Mouse (Mus musculus) liver, embryonic 15.5 days (tissue): ENCODE measurements around the gene Gm45015. TPM values are rescaled to one million over a fixed set of nuclear protein-coding genes. Genes with fewer than 3 reads are reported as not detected.

Experiments
- ATAC-seq: fragments of 200-750 bp; cut with Nextera tagmentation; 2 replicates; pipeline ENCODE4 v1.8.0; 2017; ENCODE audit warnings: moderate number of reproducible peaks, mild to moderate bottlenecking, moderate library complexity; ENCODE audit not compliant: insufficient read depth
- H3K27ac ChIP-seq: fragments of 300-500 bp; sonication (generic); replicated peaks from 2 replicates; pipeline ENCODE4 v1.5.1; 2015; ENCODE audit warnings: mild to moderate bottlenecking, inconsistent platforms
- H3K27me3 ChIP-seq: fragments of 300-500 bp; sonication (generic); 2 replicates; pipeline ENCODE4 v1.6.1; 2015; ENCODE audit warnings: mild to moderate bottlenecking, inconsistent platforms
- H3K36me3 ChIP-seq: fragments of 300-500 bp; sonication (generic); replicated peaks from 2 replicates; pipeline ENCODE4 v1.6.1; 2015; ENCODE audit warnings: moderate library complexity, mild to moderate bottlenecking, inconsistent platforms
- H3K4me1 ChIP-seq: fragments of 300-500 bp; sonication (generic); replicated peaks from 2 replicates; pipeline ENCODE4 v1.6.1; 2015; ENCODE audit warnings: inconsistent platforms
- H3K4me2 ChIP-seq: fragments of 300-500 bp; sonication (generic); 2 replicates; pipeline ENCODE4 v1.6.1; 2015; ENCODE audit warnings: moderate library complexity, mild to moderate bottlenecking, inconsistent platforms
- H3K4me3 ChIP-seq: fragments of 300-500 bp; sonication (generic); replicated peaks from 2 replicates; pipeline ENCODE4 v1.5.1; 2015; ENCODE audit warnings: mild to moderate bottlenecking, inconsistent platforms
- H3K9ac ChIP-seq: fragments of 300-500 bp; sonication (generic); 2 replicates; pipeline ENCODE4 v1.6.1; 2015; ENCODE audit warnings: moderate library complexity, mild to moderate bottlenecking, inconsistent platforms
- H3K9me3 ChIP-seq: fragments of 300-500 bp; sonication (generic); replicated peaks from 2 replicates; pipeline ENCODE4 v1.6.1; 2016; ENCODE audit warnings: inconsistent platforms
- WGBS: fragments of 180-500 bp; shearing (Covaris S2); methylation state at CpG from one replicate; pipeline ENCODE4 v1.1.7; 2015; ENCODE audit warnings: mixed read lengths; ENCODE audit not compliant: insufficient replicate concordance; 5-methylcytosine and 5-hydroxymethylcytosine counted together
- polyA plus RNA-seq: library from polyadenylated mRNA; unstranded; fragments of >200 nt; fragmentation: Nextera tagmentation; extraction: Ambion mirVana; gene quantifications from 2 replicates; pipeline ENCODE4 v1.2.1, GENCODE M21; 2015

Gene Gm45015
- not detected in 2 replicates for polyA plus RNA-seq

GRCm38 (mm10) chrX:73336740-73337139 lies at the start of gene Gm45015:
TSS of gene Gm45015 (minus strand) at chrX:73336840.
- Histone ChIP-seq H3K27ac (no peak within 1 kb of the TSS), H3K9ac (no peak within 1 kb of the TSS), H3K4me2 (no peak within 1 kb of the TSS), H3K4me1 (no peaks in the 10 kb centered on the region), H3K4me3 (no peak within 1 kb of the TSS), H3K36me3 (no peaks in the 10 kb centered on the region), H3K27me3 (peaks cover 4% of the 10 kb centered on the region; the same call in 1 of the 2 replicates), H3K9me3 (no peaks in the 10 kb centered on the region)
- no peak for ATAC-seq
- WGBS, result 65% methylated on average over 4 of the region's 4 CpGs

GRCm38 (mm10) chrX:73384924-73385323 lies 48.3 kb upstream of the Gm45015 start:
- H3K4me2 ChIP-seq, result no peak overlapping the region
- no peaks in the 10 kb centered on the region for H3K4me1 ChIP-seq
- no peak overlapping the region for H3K9ac ChIP-seq
- H3K36me3 ChIP-seq, result no peaks in the 10 kb centered on the region
- ATAC-seq, result no peak
- no peaks in the 10 kb centered on the region for H3K9me3 ChIP-seq
- H3K27me3 ChIP-seq, result no peaks in the 10 kb centered on the region
- no peak overlapping the region for H3K27ac ChIP-seq
- H3K4me3 ChIP-seq, result no peak overlapping the region
- 21% methylated on average over 1 of the region's 1 CpGs for WGBS

- Histone ChIP-seq H3K9me3 (no peaks in the 10 kb centered on the region), H3K4me3 (no peak overlapping the region), H3K4me2 (no peak overlapping the region), H3K27me3 (no peaks in the 10 kb centered on the region), H3K9ac (no peak overlapping the region), H3K27ac (no peak overlapping the region), H3K36me3 (no peaks in the 10 kb centered on the region), H3K4me1 (no peaks in the 10 kb centered on the region)
- no peak for ATAC-seq
- 51% methylated on average over 6 of the region's 6 CpGs for WGBS
Observed at GRCm38 (mm10) chrX:73384419-73384818, 47.8 kb upstream of the Gm45015 start.

DNA sequence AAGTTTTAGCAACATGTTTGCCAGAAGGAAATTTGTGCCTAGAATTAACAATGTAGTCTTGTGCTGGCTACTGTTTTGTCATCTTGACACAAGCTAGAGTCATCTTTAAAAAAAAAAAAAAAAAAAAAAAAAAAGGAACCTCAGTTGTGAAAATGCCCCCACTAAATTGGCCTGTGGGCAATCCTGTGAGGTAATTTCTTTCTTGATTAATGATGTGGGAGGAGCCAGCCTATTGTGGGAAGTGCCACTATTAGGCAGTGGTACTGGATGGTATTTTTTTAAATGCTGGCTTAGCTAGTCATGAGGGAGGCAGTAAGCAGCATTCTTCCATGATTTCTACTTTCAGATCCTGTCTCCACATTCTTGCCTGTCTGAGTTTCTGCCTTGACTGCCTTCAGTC lies 26.7 kb upstream of the Gm45015 start:
- Histone ChIP-seq H3K9ac (no peak overlapping the region), H3K36me3 (no peaks in the 10 kb centered on the region), H3K27me3 (peaks cover 3% of the 10 kb centered on the region; the same call in 1 of the 2 replicates), H3K4me2 (no peak overlapping the region), H3K4me3 (no peak overlapping the region), H3K4me1 (no peaks in the 10 kb centered on the region), H3K27ac (no peak overlapping the region), H3K9me3 (no peaks in the 10 kb centered on the region)
- no peak for ATAC-seq

- Histone ChIP-seq H3K4me3 (no peak overlapping the region), H3K9me3 (no peaks in the 10 kb centered on the region), H3K27ac (no peak overlapping the region), H3K4me1 (no peaks in the 10 kb centered on the region), H3K9ac (no peak overlapping the region), H3K27me3 (no peaks in the 10 kb centered on the region), H3K4me2 (no peak overlapping the region), H3K36me3 (peaks cover 18% of the 10 kb centered on the region)
- WGBS, result 42% methylated on average over 1 of the region's 1 CpGs
- ATAC-seq, result no peak
Observed at GRCm38 (mm10) chrX:73356719-73357118, 20.1 kb upstream of the Gm45015 start.

DNA sequence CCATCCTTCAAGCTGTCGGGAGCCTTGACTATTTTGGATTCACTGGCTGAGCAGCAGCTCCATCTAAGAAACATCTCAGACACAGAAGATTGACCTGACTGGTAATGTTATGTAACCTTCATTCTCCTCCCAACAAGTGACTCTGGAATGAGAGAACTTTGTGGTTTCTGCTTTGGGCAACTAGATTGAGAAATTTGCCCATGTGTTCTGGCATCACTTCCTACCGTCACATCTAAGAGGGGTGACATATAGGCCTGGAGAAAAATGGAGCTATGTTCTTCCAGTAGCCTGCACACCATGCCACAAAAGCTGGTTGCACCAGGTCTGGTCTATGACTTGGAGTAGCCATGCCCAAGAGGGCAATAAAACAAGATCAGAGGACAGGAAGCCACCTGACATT lies 19.5 kb upstream of the Gm45015 start:
- Histone ChIP-seq H3K36me3 (peaks cover 18% of the 10 kb centered on the region), H3K4me3 (no peak overlapping the region), H3K27ac (no peak overlapping the region), H3K27me3 (no peaks in the 10 kb centered on the region), H3K4me1 (no peaks in the 10 kb centered on the region), H3K9me3 (no peaks in the 10 kb centered on the region), H3K4me2 (no peak overlapping the region), H3K9ac (no peak overlapping the region)
- WGBS, result 79% methylated on average over 2 of the region's 2 CpGs
- no peak for ATAC-seq

DNA sequence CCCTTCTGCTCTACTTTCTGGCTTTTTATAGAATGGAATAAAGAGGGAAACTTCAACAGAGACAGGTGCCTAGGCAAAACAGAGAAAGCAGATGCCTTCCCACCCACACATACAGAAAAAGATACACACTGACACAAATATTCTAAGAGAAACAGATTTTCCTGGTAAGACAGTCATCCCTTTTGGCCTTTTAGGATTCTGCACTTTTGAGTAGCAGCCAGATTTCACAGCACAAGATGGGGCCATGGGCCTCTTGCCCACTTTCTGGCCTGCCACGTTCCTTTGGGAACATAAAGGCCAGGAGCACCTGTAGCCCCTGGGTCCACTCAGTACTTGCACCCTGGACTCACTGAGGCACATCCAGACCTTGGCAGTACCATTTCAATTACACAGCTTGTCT lies 7.7 kb upstream of the Gm45015 start:
- Histone ChIP-seq H3K4me1 (peaks cover 14% of the 10 kb centered on the region), H3K4me3 (no peak overlapping the region), H3K27ac (no peak overlapping the region), H3K4me2 (no peak overlapping the region), H3K27me3 (no peaks in the 10 kb centered on the region), H3K9me3 (no peaks in the 10 kb centered on the region), H3K36me3 (no peaks in the 10 kb centered on the region), H3K9ac (no peak overlapping the region)
- ATAC-seq, result no peak
- WGBS, result 58% methylated on average over 1 of the region's 1 CpGs

- H3K36me3 ChIP-seq, result no peaks in the 10 kb centered on the region
- no peak for ATAC-seq
- H3K4me1 ChIP-seq, result peaks cover 14% of the 10 kb centered on the region
- H3K4me3 ChIP-seq, result no peak overlapping the region
- H3K27me3 ChIP-seq, result no peaks in the 10 kb centered on the region
- peak overlapping the region; percentile 68; the same call in 1 of the 2 replicates for H3K4me2 ChIP-seq
- H3K9me3 ChIP-seq, result no peaks in the 10 kb centered on the region
- no peak overlapping the region for H3K9ac ChIP-seq
- 39% methylated on average over 1 of the region's 1 CpGs for WGBS
- no peak overlapping the region for H3K27ac ChIP-seq
Observed at GRCm38 (mm10) chrX:73343802-73344201, 7.2 kb upstream of the Gm45015 start.

DNA sequence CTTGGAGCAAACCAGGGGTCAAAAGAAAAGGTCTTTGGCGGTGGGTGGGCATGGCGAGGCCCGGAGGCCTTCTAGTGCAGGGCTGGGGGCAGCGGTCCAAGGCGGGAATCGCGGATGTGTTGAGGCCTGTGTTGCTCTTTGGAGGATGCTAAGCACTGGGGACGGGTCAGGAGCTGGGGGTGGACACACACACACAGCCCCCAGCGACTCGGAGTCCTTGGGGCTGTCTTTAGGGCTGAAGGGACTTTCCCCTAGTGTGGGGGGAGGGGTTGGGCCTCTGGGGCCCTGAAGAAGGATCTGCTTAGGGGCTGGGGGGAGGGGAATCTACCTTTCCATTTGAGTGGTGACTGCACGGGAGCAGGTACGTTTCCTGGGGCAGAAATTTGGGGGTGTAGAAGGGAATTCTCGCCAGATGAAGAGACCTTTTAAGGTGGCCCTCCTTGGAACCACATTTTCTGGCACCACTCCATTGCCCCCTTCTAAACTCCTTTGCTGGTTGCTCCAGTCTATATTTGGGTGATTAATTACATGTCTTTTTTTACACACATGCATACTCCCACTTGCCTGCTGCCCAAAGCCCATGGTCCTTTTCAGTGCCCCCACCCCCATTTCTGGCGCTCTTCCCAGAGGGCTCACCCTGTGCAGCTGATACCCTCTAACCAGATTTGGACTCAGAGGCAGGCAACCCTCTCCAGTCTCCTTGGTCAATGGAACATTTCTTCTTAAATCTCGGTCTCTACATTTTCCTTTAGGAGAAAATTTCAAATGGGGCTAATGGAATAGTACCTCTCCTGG lies 6.5 kb upstream of the Gm45015 start:
- H3K9ac ChIP-seq, result peak overlapping the region; percentile 54
- peak overlapping the region; percentile 61 for H3K4me3 ChIP-seq
- H3K27ac ChIP-seq, result no peak overlapping the region
- no peaks in the 10 kb centered on the region for H3K27me3 ChIP-seq
- ATAC-seq, result peak; percentile 34; the same call in 1 of the 2 replicates
- H3K4me2 ChIP-seq, result peak overlapping the region; percentile 68
- H3K9me3 ChIP-seq, result no peaks in the 10 kb centered on the region
- H3K36me3 ChIP-seq, result no peaks in the 10 kb centered on the region
- H3K4me1 ChIP-seq, result peaks cover 14% of the 10 kb centered on the region
- 15% methylated on average over 15 of the region's 15 CpGs for WGBS

GRCm38 (mm10) chrX:73342483-73342895 lies 5.8 kb upstream of the Gm45015 start, which contains the start of gene Zfp275:
TSS of gene Zfp275 (plus strand) at chrX:73342621.
- H3K9me3 ChIP-seq, result no peaks in the 10 kb centered on the region
- WGBS, result 14% methylated on average over 37 of the region's 37 CpGs
- H3K4me2 ChIP-seq, result peak within 1 kb of the TSS; percentile 68
- no peak within 1 kb of the TSS for H3K27ac ChIP-seq
- peak within 1 kb of the TSS; percentile 61 for H3K4me3 ChIP-seq
- no peaks in the 10 kb centered on the region for H3K27me3 ChIP-seq
- H3K36me3 ChIP-seq, result no peaks in the 10 kb centered on the region
- peaks cover 14% of the 10 kb centered on the region for H3K4me1 ChIP-seq
- H3K9ac ChIP-seq, result peak within 1 kb of the TSS; percentile 54
- ATAC-seq, result peak; percentile 89

- no peaks in the 10 kb centered on the region for H3K27me3 ChIP-seq
- peaks cover 14% of the 10 kb centered on the region for H3K4me1 ChIP-seq
- WGBS, result 35% methylated on average over 3 of the region's 3 CpGs
- no peak overlapping the region for H3K9ac ChIP-seq
- H3K36me3 ChIP-seq, result no peaks in the 10 kb centered on the region
- no peak overlapping the region for H3K27ac ChIP-seq
- no peak overlapping the region for H3K4me3 ChIP-seq
- peak overlapping the region; percentile 68 for H3K4me2 ChIP-seq
- no peak for ATAC-seq
- no peaks in the 10 kb centered on the region for H3K9me3 ChIP-seq
Observed at GRCm38 (mm10) chrX:73342068-73342467, 5.4 kb upstream of the Gm45015 start.
